Comparison of ENCODE assay signal across 28 mouse cellular contexts in genomic region chr10:115245488-115245887, GRCm38 (mm10). TPM values are rescaled to one million over a fixed set of nuclear protein-coding genes. Genes with fewer than 3 reads are reported as not detected.
DNase-seq lines count a peak whose midpoint lies in the region; ATAC-seq lines count a peak whose summit lies in the region.
"Had no signal": no experiment of that assay in that cellular context is flagged by ENCODE, and none has a peak within 500 bp of the region (broad histone marks: within the 10 kb centered on the region; RNA-seq: fewer than 3 reads in every experiment).

No protein-coding gene starts in this region.

- no peak overlapping the region for H3K9ac ChIP-seq in neural tube, embryonic 13.5 days
- H3K9ac ChIP-seq in hindbrain, embryonic 14.5 days = no peak overlapping the region
- H3K9ac ChIP-seq: forebrain, embryonic 13.5 days; heart, embryonic 13.5 days; hindbrain, embryonic 13.5 days had no signal

- WGBS in neural tube, embryonic 13.5 days = 96% methylated on average over 2 of the region's 2 CpGs
- 96% methylated on average over 2 of the region's 2 CpGs for WGBS in hindbrain, embryonic 14.5 days

- H3K9me3 ChIP-seq in neural tube, embryonic 13.5 days = no peaks in the 10 kb centered on the region
- no peaks in the 10 kb centered on the region for H3K9me3 ChIP-seq in hindbrain, embryonic 14.5 days (ENCODE audit: control insufficient read depth, low read length)
- H3K9me3 ChIP-seq: forebrain, embryonic 10.5 days; forebrain, embryonic 13.5 days; G1E; heart, embryonic 10.5 days; heart, embryonic 13.5 days; hindbrain, embryonic 13.5 days had no signal

- H3K36me3 ChIP-seq in neural tube, embryonic 13.5 days = peaks cover under 1% of the 10 kb centered on the region; the same call in 1 of the 2 replicates
- no peaks in the 10 kb centered on the region for H3K36me3 ChIP-seq in hindbrain, embryonic 14.5 days (replicated peaks; ENCODE audit: control insufficient read depth, insufficient read depth)
- H3K36me3 ChIP-seq: heart, embryonic 10.5 days; heart, embryonic 13.5 days; hindbrain, embryonic 13.5 days had no signal

- peak; percentile 28; the same call in 1 of the 2 replicates for ATAC-seq in neural tube, embryonic 13.5 days (ENCODE audit: low read depth)
- ATAC-seq in activated CD4-positive, CD25-positive, alpha-beta regulatory T cell, adult 4 months = peak; percentile 7
- ATAC-seq in megakaryocyte, adult 5-6 weeks (ENCODE audit: poor library complexity, severe bottlenecking) = peak; percentile 22; the same call in 1 of the 2 replicates
- no peak for ATAC-seq in hindbrain, embryonic 14.5 days (ENCODE audit: low FRiP score)
- ATAC-seq: forebrain, embryonic 13.5 days; forebrain, embryonic 16.5 days; hindbrain, postnatal 0 days; inflammation-experienced regulatory T-cells, adult 6 months; intestine, embryonic 16.5 days; Patski had no signal

- H3K27me3 ChIP-seq in neural tube, embryonic 13.5 days = no peaks in the 10 kb centered on the region
- H3K27me3 ChIP-seq in hindbrain, embryonic 14.5 days (ENCODE audit: control insufficient read depth, insufficient read depth, low read length) = no peaks in the 10 kb centered on the region
- H3K27me3 ChIP-seq: forebrain, embryonic 13.5 days; heart, embryonic 13.5 days; hindbrain, embryonic 13.5 days; Patski had no signal

- H3K4me1 ChIP-seq in neural tube, embryonic 13.5 days (replicated peaks) = peaks cover 44% of the 10 kb centered on the region
- H3K4me1 ChIP-seq in hindbrain, embryonic 14.5 days (replicated peaks; ENCODE audit: control insufficient read depth, insufficient read depth, low read length) = peaks cover 7% of the 10 kb centered on the region; the same call in 1 of the 2 replicates

- DNase-seq in neural tube, embryonic 10.5 days (ENCODE audit: extremely low spot score, low spot score) = no peak
- no peak for DNase-seq in hindbrain, embryonic 14.5 days (ENCODE audit: low spot score)
- no peak for DNase-seq in lung, postnatal 10 days
- no peak for DNase-seq in layer of hippocampus, postnatal 10 days (ENCODE audit: low spot score in 2 of 2)
- DNase-seq: adrenal gland, adult 8-10 months; adrenal gland, postnatal 25 days; cerebellum, adult 11-12 months; cerebellum, adult 8-10 months; cerebellum, postnatal 10 days; cerebellum, postnatal 36 days; gastrocnemius, adult 2 months; gastrocnemius, postnatal 14 days; heart, adult 2 months; heart, postnatal 14 days had no signal

- H3K4me2 ChIP-seq in neural tube, embryonic 13.5 days = no peak overlapping the region
- H3K4me2 ChIP-seq in hindbrain, embryonic 14.5 days (replicated peaks) = no peak overlapping the region
- H3K4me2 ChIP-seq: forebrain, embryonic 13.5 days; heart, embryonic 13.5 days; hindbrain, embryonic 13.5 days had no signal

- no peak overlapping the region for H3K27ac ChIP-seq in neural tube, embryonic 13.5 days (replicated peaks)
- no peak overlapping the region for H3K27ac ChIP-seq in hindbrain, embryonic 14.5 days
- H3K27ac ChIP-seq: forebrain, embryonic 10.5 days; forebrain, embryonic 13.5 days; gastrocnemius, adult 2 months; heart, adult 2 months; heart, embryonic 10.5 days; heart, embryonic 13.5 days; hindbrain, embryonic 13.5 days; hindbrain, postnatal 0 days had no signal

- no peak overlapping the region for H3K4me3 ChIP-seq in neural tube, embryonic 13.5 days
- no peak overlapping the region for H3K4me3 ChIP-seq in hindbrain, embryonic 14.5 days (replicated peaks; ENCODE audit: low read length)
- H3K4me3 ChIP-seq: forebrain, embryonic 10.5 days; forebrain, embryonic 13.5 days; gastrocnemius, adult 2 months; heart, adult 2 months; heart, embryonic 10.5 days; heart, embryonic 13.5 days; hindbrain, embryonic 13.5 days had no signal

RNA-seq across cellular contexts. Expression of gene Tbc1d15, which starts 5.8 kb away (rescaled TPM):
- polyA plus RNA-seq in neural tube, embryonic 13.5 days (2015; fragmentation: Nextera tagmentation; extraction: Ambion mirVana) = 27.3 and 30.2 TPM in 2 replicates
- polyA plus RNA-seq in activated CD4-positive, CD25-positive, alpha-beta regulatory T cell, adult 4 months (2017; shearing (Covaris generic)) = 100 to 1,000 TPM in 1 of 2 experiments, 10 to 100 TPM in 1; 87.7 to 108 TPM
- 57.4 and 60.6 TPM in 2 replicates for total RNA-seq in megakaryocyte, adult 5-6 weeks (2015)
- total RNA-seq in megakaryocyte, adult 5-6 weeks (2017) = 30.3 and 54.2 TPM in 2 replicates
- 35.0 and 45.0 TPM in 2 replicates for polyA plus RNA-seq in hindbrain, embryonic 14.5 days (2014; fragmentation: Nextera tagmentation; extraction: Ambion mirVana)
- 10 to 100 TPM; 43.9 to 47.4 TPM for total RNA-seq in layer of hippocampus, postnatal 10 days (2021)
